Mouse (Mus musculus): ENCODE results near the gene Tuba3a.
"Not testable (repeated sequence)": the region's sequence is repeated elsewhere in the genome, so short reads cannot be mapped to it uniquely, and the experiment has no call there.

The Tuba3a gene

GRCm38 (mm10) chr6:125305465-125305864 is 19.6 kb upstream of the Tuba3a start:
- no peak for DNase-seq

- not testable (repeated sequence) for DNase-seq
Observed at GRCm38 (mm10) chr6:125304408-125304807, 18.6 kb upstream of the Tuba3a start.

GRCm38 (mm10) chr6:125303242-125303641 is 17.4 kb upstream of the Tuba3a start:
- no peak for DNase-seq

- no peak for DNase-seq
Observed at GRCm38 (mm10) chr6:125302231-125302982, 16.6 kb upstream of the Tuba3a start.

GRCm38 (mm10) chr6:125300982-125301381 is 15.1 kb upstream of the Tuba3a start:
- no peak for DNase-seq

- no peak for DNase-seq
Observed at GRCm38 (mm10) chr6:125297149-125297820, 11.4 kb upstream of the Tuba3a start.

GRCm38 (mm10) chr6:125294049-125294448 is 8.2 kb upstream of the Tuba3a start:
- no peak for DNase-seq

GRCm38 (mm10) chr6:125292256-125292655 is 6.4 kb upstream of the Tuba3a start:
- no peak for DNase-seq

- no peak for DNase-seq
Observed at GRCm38 (mm10) chr6:125291329-125291728, 5.5 kb upstream of the Tuba3a start.

GRCm38 (mm10) chr6:125288730-125289129 is 2.9 kb upstream of the Tuba3a start:
- no peak for DNase-seq

GRCm38 (mm10) chr6:125286944-125287343 is 1.1 kb upstream of the Tuba3a start:
- no peak for DNase-seq

GRCm38 (mm10) chr6:125284751-125285150 is 1.1 kb downstream of the Tuba3a start:
- DNase-seq: no peak

- no peak for DNase-seq
Observed at GRCm38 (mm10) chr6:125284250-125284649, 1.6 kb downstream of the Tuba3a start.

- not testable (repeated sequence) for DNase-seq
Observed at GRCm38 (mm10) chr6:125282721-125283120, 3.1 kb downstream of the Tuba3a start.

- DNase-seq: no peak
Observed at GRCm38 (mm10) chr6:125279729-125280128, 6.1 kb downstream of the Tuba3a start.

- no peak for DNase-seq
Observed at GRCm38 (mm10) chr6:125274841-125275563, 10.8 kb downstream of the Tuba3a start.

- no peak for DNase-seq
Observed at GRCm38 (mm10) chr6:125272228-125272785, 13.5 kb downstream of the Tuba3a start.

GRCm38 (mm10) chr6:125271455-125272227 is 14.2 kb downstream of the Tuba3a start:
- peak; percentile 67 to 75 for DNase-seq

- DNase-seq: no peak
Observed at GRCm38 (mm10) chr6:125268799-125269198, 17.0 kb downstream of the Tuba3a start.

- DNase-seq: no peak
Observed at GRCm38 (mm10) chr6:125267469-125267868, 18.4 kb downstream of the Tuba3a start.

GRCm38 (mm10) chr6:125266600-125266999 is 19.2 kb downstream of the Tuba3a start:
- not testable (repeated sequence) for DNase-seq

GRCm38 (mm10) chr6:125266091-125266490 is 19.8 kb downstream of the Tuba3a start:
- DNase-seq: no peak
